Mouse (Mus musculus) C2C12 (cell line): ENCODE results near the gene Tnfsf12. TPM values are rescaled to one million over a fixed set of nuclear protein-coding genes. Genes with fewer than 3 reads are reported as not detected.

Experiments used
- H3K27me3 ChIP-seq: one replicate; pipeline ENCODE4 v1.6.1; 2011; ENCODE audit not compliant: control insufficient read depth, insufficient read depth, insufficient read length
- H3K36me3 ChIP-seq: one replicate; pipeline ENCODE4 v1.6.1; 2011; ENCODE audit not compliant: control insufficient read depth, insufficient read depth
- H3K4me3 ChIP-seq: one replicate; pipeline ENCODE4 v1.5.1; 2011; ENCODE audit warnings: mild to moderate bottlenecking, control low read depth; ENCODE audit not compliant: poor library complexity, insufficient read depth, severe bottlenecking
- H3K79me2 ChIP-seq: one replicate; pipeline ENCODE4 v1.6.1; 2011; ENCODE audit not compliant: control insufficient read depth, insufficient read depth
- H3K79me3 ChIP-seq: one replicate; pipeline ENCODE4 v1.6.1; 2011; ENCODE audit warnings: low read depth, control low read depth
- H3ac ChIP-seq: one replicate; pipeline ENCODE3; 2011; ENCODE audit warnings: low read depth; ENCODE audit not compliant: control insufficient read depth, insufficient read length
- CEBPB ChIP-seq: IDR thresholded peaks from one replicate; pipeline ENCODE4 v1.6.1; 2011; ENCODE audit warnings: low read depth, mild to moderate bottlenecking, control low read depth, moderate library complexity
- CTCF ChIP-seq: IDR thresholded peaks from one replicate; pipeline ENCODE4 v1.5.1; 2011; ENCODE audit not compliant: control insufficient read depth, insufficient read depth, insufficient read length
- FOSL1 ChIP-seq: IDR thresholded peaks from one replicate; pipeline ENCODE4 v1.8.0; 2011; ENCODE audit warnings: mild to moderate bottlenecking, low read length; ENCODE audit not compliant: poor library complexity, insufficient read depth, severe bottlenecking
- MAX ChIP-seq: IDR thresholded peaks from one replicate; pipeline ENCODE4 v1.6.1; 2011; ENCODE audit warnings: mild to moderate bottlenecking, control low read depth
- MYOD1 ChIP-seq: IDR thresholded peaks from one replicate; pipeline ENCODE4 v1.6.1; 2011; ENCODE audit warnings: low read depth; ENCODE audit not compliant: control insufficient read depth, insufficient read length
- MYOG ChIP-seq: IDR thresholded peaks from one replicate; pipeline ENCODE4 v1.6.1; 2011; ENCODE audit not compliant: control insufficient read depth, insufficient read length; ENCODE audit errors: extremely low read depth
- USF1 ChIP-seq: IDR thresholded peaks from one replicate; pipeline ENCODE4 v1.6.1; 2011; ENCODE audit warnings: low read depth, mild to moderate bottlenecking, control low read depth, moderate library complexity
- polyA plus RNA-seq: library from polyadenylated mRNA; unstranded; fragments of >200 nt; fragmentation: generic; extraction: Trizol; gene quantifications from one replicate; pipeline ENCODE4 v1.2.1, GENCODE M21; 2012; ENCODE audit warnings: missing spikeins

Gene Tnfsf12
- polyA plus RNA-seq, 1 experiment, result 6.4 TPM

DNA sequence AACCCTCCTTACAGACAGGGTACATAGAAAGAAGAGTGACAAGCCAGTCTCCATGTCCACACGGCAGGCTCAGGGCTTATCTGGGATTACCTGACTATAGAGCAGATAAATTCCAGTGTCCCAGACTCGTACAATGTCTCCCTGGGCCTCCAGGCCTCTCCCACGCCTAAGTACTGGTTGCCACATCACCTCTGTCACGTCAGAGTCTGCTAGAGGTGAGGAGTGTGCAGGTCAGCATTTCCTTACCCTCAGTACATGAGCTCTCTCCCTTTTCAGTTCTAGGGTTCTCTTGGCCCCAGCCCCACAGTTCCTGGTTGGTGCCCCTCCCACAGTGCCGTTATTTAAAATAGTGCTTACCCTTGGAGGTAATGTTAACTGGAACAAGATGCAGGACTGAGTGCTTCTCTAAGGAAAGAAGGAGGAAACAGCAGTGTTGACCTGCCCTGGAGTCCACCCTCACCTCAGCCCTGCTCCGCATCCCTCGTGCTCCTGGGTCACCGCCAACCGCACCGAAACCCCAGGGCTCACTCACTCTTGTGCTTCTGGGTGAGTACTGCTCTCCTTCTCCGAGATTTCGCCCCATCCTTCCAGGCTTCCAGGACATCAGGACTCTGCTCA is 11.4 kb downstream of the Tnfsf12 start:
- TF ChIP-seq MYOD1, result no peak
- TF ChIP-seq MAX, result no peak
- TF ChIP-seq USF1, result no peak
- TF ChIP-seq CEBPB, result no peak
- TF ChIP-seq CTCF, result no peak
- TF ChIP-seq FOSL1, result no peak
- no peak for TF ChIP-seq MYOG
- H3K36me3 ChIP-seq, result peaks cover 4% of the 10 kb centered on the region
- H3K79me2 ChIP-seq, result peaks cover 33% of the 10 kb centered on the region
- no peak overlapping the region for H3K4me3 ChIP-seq
- H3K27me3 ChIP-seq, result no peaks in the 10 kb centered on the region
- no peak overlapping the region for H3ac ChIP-seq
- H3K79me3 ChIP-seq, result peaks cover 22% of the 10 kb centered on the region

DNA sequence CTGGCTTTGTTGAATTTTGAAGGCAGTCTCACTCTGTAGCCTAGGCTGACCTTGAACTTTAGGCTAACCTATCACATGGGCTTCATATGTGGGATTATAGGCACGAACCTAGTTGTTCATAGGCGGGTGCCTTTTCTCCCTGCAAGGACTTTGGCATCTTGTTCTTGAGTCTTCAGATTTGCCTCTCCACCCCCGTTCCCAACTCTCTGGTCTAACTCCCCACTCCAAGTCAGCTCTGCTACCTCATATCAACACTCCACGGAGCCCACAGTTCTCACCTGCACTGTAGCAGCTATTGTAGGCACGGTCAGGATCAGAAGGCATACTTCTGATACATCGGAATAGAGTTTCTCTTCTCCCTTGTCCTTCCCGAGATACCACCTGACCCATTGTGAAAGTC is 12.1 kb downstream of the Tnfsf12 start:
- peaks cover 40% of the 10 kb centered on the region for H3K79me2 ChIP-seq
- H3K27me3 ChIP-seq, result no peaks in the 10 kb centered on the region
- TF ChIP-seq MYOD1, result no peak
- no peak for TF ChIP-seq USF1
- no peak for TF ChIP-seq FOSL1
- H3ac ChIP-seq, result no peak overlapping the region
- no peak overlapping the region for H3K4me3 ChIP-seq
- H3K79me3 ChIP-seq, result peaks cover 23% of the 10 kb centered on the region
- peaks cover 10% of the 10 kb centered on the region for H3K36me3 ChIP-seq

DNA sequence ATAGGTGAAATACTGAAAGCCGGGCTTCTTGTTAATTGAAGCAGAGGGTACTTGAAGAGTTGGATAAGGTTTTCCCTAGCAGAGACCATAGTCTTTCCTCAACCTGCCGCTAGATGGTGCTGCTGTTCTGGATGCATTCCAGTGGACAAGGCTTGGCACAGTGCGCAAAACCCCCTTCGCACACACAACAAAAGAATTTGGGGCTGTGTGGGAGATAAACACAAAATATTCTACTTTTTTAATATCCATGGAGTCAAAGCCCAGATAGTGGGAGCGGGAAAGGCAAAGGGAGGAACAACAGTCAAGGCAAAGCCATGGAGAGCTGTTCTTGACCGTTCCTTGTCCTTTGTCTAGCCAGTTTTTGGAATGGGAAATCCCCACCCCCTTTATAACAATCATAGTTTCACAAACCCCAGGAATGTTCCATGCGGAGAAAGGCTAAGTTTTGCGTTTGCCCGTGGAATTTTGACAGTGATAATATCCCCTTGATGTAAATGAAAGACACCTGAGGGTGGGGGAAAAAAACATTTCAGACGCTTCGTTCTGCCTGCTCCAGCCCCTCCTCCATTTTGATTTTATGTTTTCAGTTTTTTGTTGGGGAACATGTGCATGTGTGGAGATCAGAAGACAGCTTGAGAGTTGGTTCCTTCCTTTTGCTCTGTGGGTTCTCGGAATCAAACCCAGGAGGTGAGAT is 12.7 kb downstream of the Tnfsf12 start:
- Histone ChIP-seq H3K79me2 (peaks cover 46% of the 10 kb centered on the region), H3ac (peak overlapping the region; percentile 50), H3K36me3 (peaks cover 16% of the 10 kb centered on the region), H3K27me3 (no peaks in the 10 kb centered on the region), H3K79me3 (peaks cover 25% of the 10 kb centered on the region), H3K4me3 (no peak overlapping the region)
- TF ChIP-seq CEBPB (no peak), CTCF (peak; percentile 68), USF1 (no peak), MYOG (no peak)

DNA sequence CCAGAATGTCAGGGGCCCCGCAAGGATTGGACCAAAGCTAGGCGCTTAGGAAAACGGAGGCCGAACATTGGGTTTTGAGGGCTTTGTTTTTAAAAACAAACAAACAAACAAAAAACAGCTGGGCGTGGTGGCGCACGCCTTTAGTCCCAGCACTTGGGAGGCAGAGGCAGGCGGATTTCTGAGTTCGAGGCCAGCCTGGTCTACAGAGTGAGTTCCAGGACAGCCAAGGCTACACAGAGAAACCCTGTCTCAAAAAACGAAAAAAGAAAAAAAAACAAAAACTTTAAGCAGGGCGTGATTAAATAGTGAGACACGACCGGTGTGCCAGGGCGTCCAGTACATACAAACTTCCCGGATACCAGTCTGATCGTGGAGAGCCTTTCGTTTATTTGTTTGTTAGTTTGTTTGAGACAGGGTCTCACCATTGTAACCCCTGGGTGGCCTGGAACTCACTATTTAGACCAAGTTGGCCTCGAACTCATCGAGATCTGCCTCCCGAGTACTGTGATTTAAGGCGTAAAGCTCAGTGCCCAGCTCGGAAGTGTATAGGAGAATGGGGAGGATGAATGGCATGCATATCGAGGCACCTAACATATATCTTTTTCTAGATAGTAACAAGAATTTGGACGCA is 13.3 kb downstream of the Tnfsf12 start:
- Histone ChIP-seq H3K36me3 (peaks cover 22% of the 10 kb centered on the region), H3K27me3 (no peaks in the 10 kb centered on the region), H3ac (peak overlapping the region; percentile 67), H3K79me3 (peaks cover 25% of the 10 kb centered on the region), H3K79me2 (peaks cover 52% of the 10 kb centered on the region), H3K4me3 (peak overlapping the region; percentile 99)
- TF ChIP-seq USF1 (no peak), MYOD1 (no peak), CTCF (no peak), MAX (no peak), FOSL1 (no peak)

DNA sequence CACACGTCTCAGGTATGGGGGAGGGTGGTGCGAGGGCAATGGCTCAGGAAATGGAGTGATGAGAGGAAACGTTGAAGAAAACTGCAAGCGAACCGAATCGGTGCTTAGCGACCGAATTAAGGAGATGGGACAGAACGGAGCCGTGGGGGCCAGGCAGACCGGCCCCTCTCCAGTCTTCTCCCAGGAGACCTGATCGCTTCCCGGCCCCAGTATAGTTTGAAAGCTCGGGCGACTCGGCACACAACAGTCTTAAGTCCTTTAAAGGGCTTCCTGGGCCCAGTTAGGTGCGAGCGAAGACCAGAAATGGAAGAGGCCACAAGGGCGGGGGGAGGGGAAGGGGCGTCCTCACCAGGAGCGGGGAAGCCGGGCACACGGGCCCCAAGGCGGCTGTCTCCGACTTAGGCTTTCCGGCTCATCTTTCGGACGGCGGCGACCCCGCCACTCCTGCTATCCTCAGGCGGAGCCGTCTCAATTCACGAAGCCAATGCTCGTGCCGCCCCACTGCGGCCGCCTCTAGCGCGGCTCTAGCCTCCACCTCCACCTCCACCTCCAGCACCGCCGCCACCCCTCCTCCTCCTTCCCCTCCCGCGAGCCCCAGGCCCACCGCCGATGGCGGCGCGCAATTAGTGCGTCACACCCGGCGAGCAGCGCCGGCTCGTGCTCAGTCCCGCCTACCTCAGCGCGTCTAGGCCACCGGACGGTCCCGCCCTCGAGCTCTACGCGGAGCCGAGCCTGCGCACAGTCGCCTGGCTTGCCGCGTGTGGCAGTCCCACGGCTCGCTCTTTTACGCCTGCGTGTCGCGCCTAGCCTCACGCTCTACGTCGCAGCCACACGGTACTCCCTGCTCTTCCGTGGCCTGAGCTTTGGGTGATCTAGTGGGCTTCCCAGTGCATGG is 14.1 kb downstream of the Tnfsf12 start, which contains the start of gene Senp3:
TSS of gene Senp3 (minus strand) at position 771 of the 895 bp plus-strand sequence.
- Histone ChIP-seq H3K4me3 (peak within 1 kb of the TSS; percentile 99), H3K36me3 (peaks cover 29% of the 10 kb centered on the region), H3K27me3 (no peaks in the 10 kb centered on the region), H3K79me3 (peaks cover 26% of the 10 kb centered on the region), H3K79me2 (peaks cover 60% of the 10 kb centered on the region), H3ac (peak within 1 kb of the TSS; percentile 73)
- no peak for TF ChIP-seq FOSL1
- no peak for TF ChIP-seq CTCF
- TF ChIP-seq MAX, result no peak
- TF ChIP-seq USF1, result no peak
- no peak for TF ChIP-seq MYOG
- no peak for TF ChIP-seq MYOD1
- TF ChIP-seq CEBPB, result no peak
